Mouse (Mus musculus) kidney, postnatal 14 days (tissue): ENCODE measurements around the gene Rcvrn.

ENCODE experiments used
- DNase-seq: peaks from one replicate; pipeline ENCODE4 v3.0.0; 2022; ENCODE audit warnings: mixed read lengths

Gene Rcvrn

GRCm38 (mm10) chr11:67670031-67670430 is 25.1 kb upstream of the Rcvrn start:
- DNase-seq: no peak

GRCm38 (mm10) chr11:67672140-67672539 is 23.0 kb upstream of the Rcvrn start:
- no peak for DNase-seq

GRCm38 (mm10) chr11:67675562-67676540 is 19.3 kb upstream of the Rcvrn start:
- peak; percentile 65 for DNase-seq

DNA sequence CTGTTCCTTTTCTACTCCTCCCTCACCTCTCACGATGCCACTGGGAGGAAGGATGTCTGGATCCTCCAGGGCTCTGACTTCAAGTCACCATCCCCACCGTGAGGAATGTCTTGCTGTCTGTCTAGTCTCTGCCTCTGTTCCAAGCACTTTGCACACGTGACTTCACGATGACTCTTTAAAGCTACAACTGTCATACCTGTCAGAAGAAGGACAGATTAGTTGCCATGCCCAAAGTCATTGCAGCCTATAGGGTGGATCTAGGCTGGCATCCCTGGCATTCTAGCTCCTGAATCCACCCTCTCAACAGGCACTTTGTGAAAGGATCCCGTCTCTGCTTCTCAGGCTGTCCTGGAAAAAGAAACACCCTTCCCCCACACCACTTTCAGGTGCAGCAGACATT is 15.8 kb upstream of the Rcvrn start:
- no peak for DNase-seq

DNA sequence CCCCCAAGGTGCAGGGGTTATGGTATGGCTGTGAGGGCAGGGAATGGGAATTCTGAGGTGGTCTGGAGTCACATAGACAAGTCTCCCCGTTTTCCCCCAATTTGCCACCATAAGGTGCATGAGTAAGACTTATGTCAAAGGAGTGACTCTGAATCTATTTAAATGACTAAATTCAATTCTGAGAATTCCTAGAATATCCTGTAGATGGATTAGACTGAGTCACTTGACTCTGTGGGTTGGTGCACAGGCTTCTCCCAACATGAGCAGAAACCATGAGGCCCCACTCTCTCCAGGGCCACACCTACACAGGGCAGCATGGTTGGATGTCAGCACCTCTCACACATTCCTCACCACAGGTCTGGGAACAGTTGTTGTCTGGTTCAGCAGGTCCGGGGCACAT is 15.2 kb upstream of the Rcvrn start:
- no peak for DNase-seq

DNA sequence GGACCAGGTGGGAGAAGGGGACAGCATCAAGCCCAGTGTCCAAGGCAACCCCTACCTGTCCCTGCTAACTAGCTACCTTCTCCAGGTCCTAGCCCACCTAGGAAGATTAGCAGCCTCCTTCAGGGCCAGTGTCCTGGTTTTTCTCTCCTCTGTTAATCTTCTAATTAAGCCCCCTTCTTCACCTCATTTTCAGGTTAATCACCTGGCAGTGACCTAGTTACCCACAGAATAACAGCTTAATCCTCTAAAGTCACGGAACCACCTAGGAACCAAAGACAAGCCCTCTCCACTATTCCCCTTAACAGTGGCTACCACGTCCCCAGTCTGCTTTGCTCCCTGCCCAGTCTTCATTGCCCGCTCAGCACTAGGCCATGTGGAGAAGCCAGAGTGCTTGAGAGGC is 13.3 kb upstream of the Rcvrn start:
- DNase-seq: no peak

GRCm38 (mm10) chr11:67686109-67686508 is 9.0 kb upstream of the Rcvrn start:
- no peak for DNase-seq

DNA sequence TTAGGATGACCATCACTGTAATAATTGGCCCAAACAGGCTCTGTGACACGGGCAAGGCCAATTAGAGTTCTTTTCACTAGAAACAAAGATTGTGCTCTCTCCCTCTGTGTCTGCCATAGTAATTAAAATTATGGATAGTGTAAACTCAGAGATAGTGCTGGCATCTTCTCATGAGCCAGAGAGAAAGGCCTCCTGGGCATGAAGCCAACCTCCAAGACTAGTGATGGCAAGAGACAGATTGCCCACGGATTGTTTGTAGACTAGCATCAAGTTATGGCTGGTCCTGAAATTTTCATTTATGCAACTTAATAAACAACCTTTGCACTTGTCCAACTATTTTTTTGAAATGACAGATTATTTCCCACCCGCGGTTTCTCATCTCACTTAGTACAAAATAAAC is 17.9 kb downstream of the Rcvrn start:
- no peak for DNase-seq

- DNase-seq: no peak
Measured at GRCm38 (mm10) chr11:67715382-67715781, 20.3 kb downstream of the Rcvrn start.

- no peak for DNase-seq
Measured at GRCm38 (mm10) chr11:67721485-67721884, 26.4 kb downstream of the Rcvrn start.

GRCm38 (mm10) chr11:67722399-67723156 is 27.5 kb downstream of the Rcvrn start:
- no peak for DNase-seq

- no peak for DNase-seq
Measured at GRCm38 (mm10) chr11:67723231-67724013, 28.3 kb downstream of the Rcvrn start.

DNA sequence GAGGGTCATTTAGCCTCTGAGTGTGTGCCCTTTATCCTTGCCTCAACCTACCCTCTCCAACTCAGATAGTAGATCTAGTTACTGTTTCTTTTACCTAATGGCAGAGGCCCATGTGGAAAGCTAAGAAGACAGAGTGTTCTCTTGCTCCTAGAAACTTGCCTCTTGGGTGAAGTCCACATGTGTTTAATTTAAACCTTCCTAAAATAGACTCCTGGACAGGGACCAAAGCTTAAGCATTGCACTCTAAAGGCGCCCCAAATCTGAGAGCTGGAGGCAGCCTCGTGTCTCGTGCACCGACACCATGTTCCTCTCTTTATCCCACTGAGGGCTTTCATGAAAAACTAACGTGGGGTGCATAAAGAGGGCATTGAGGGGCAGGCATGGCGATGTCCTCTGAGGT is 32.0 kb downstream of the Rcvrn start:
- DNase-seq: no peak

DNA sequence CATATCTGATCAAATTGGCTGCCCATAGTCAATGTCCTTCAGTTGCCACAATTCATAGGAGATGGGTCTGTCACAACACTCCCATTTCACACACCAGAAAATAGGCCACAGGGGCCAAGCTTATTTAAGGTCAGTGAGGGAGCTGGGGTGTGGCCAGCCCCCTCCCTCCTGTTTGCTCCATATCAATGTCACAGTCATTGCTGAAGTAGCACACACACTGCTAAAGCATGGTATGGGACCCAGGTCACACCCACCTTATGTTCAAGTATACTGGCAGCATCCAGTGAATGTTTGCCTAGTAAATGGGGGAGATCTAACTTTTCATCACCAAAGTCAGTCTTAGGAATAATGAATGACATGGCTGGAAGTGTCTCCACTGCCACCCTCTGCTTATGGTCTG is 33.6 kb downstream of the Rcvrn start:
- no peak for DNase-seq

GRCm38 (mm10) chr11:67731056-67731455 is 35.9 kb downstream of the Rcvrn start:
- no peak for DNase-seq

DNA sequence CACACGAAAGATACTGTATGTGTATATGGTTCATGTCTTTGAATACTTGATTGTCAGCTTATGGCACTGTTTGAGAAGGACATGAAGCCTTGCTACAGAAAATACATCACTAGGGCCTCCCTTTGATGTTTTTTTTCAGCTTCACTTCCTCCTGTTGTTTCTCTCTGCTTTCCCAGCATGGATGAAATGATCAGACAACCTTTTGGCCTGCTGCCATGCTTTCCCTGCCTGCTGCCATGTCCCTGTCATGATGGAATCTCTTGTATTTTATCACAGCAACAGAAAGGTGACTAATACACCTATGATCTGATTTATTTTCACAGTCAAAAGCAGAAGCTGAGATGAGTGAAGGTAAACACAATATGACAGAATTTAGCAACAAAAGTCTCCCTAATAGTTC is 38.6 kb downstream of the Rcvrn start:
- no peak for DNase-seq

GRCm38 (mm10) chr11:67734597-67734996 is 39.5 kb downstream of the Rcvrn start:
- DNase-seq: no peak

DNA sequence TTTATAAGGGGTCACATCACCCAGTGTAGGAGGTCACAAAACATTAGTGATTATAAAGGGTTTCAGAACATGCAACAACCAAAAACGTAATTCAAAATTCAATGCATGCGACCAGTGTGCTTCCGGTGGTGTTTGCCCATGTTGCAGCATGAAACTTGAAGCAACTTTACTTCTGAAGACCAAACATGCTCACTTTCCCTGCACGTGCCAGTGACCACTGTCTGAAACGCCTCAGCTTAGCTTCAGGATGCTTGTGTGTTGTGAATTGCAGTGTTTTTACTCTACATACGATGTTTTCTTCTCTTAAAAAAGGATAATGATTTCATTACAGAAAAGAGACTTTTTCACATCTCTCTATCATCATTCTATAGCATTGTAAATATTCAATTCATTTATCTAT is 43.2 kb downstream of the Rcvrn start:
- DNase-seq: no peak

- DNase-seq: no peak
Measured at GRCm38 (mm10) chr11:67738846-67739490, 43.8 kb downstream of the Rcvrn start.

- no peak for DNase-seq
Measured at GRCm38 (mm10) chr11:67741569-67741968, 46.4 kb downstream of the Rcvrn start.
